Mouse (Mus musculus): ENCODE measurements at regions not wholly inside any gene's neighbourhood (a gene's known extent, or its start where the extent isn't known, plus 50 kb on each side); places are given as distances from the start of the nearest gene placed in this dataset.

DNA sequence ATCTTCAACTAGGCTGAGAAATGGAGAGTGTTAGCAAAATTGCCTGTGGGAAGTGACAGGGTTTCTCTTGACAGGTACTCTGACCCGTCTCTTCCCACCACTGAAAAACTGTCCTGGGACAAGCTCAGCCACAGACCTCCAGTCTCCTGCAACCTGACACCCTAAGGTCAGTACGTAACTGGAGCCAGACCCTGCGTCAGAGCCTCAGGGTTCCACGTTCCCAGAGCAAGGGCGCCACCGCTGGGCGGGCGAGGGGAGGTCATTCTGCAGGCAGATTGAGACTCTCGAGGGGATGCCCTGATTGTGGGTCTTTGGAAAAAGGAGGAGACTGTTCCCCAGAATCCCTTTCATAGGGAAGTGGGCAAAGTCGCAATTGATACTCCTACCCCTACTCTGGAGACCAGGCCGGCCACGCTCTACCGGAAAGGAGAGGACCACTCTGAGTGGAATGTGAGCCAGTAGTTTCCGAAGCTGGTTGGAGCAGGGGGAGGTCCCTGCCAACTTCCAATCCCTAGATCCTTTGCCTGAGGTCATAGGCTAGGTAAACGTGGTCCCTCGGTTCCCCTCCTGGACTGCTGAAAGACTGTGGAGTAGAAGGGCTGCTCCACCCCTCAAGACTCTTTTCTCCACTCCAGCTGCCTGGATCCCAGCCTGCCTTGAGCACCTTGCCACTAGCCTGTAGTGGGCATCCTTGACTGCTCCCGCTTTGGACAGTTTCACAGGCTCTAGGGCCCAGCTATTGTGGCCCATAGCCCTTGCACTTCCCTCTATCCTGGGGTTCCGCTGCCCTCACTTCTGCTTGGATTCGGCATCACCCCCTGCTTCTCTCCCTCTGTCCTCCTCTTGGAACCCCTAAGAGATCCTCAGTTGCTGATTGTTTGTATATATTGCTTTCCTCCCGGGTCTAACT lies 61.0 kb upstream of the Lpcat1 start:
- peak; percentile 57 to 59 for DNase-seq

DNA sequence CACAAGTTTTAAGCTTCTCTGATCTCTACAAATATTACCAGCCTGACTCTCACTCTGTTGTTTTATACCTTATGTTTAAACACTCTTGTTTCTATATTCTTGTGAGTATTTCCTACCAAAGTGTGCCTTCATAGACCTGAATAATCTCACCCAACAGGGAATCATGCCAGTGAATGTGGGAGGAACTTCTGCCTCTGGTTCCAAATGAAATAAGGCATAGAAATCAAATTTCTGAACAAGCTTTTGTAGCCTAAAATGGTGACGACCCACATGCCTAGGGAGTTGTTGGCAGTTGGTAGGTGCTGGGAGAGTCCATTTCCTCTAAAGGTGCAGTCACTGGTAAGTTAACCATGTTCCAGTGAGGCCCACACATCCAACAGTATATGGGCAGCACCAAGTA lies 66.1 kb upstream of the Lpcat1 start:
- no peak for DNase-seq

DNA sequence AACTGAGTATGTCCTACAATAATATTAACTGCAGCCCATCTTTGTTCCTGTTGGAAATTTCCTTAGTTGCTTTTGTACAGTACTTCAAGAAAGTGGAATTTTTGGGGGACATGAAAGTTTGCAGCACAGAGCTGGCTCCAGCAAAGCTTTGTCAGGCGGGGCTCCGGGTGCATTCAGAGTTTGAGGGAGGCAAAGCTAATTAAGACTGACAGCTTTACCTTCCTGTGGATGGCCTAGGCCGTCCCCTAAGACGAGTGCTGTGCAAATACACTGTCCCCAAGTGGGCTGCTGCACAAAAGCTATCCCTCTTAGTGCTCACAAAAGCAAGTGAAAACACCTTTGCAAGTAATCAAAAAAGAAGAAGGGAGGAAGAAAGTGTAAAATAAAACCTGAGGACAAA lies 68.7 kb upstream of the Ndufs6 start:
- DNase-seq: no peak

DNA sequence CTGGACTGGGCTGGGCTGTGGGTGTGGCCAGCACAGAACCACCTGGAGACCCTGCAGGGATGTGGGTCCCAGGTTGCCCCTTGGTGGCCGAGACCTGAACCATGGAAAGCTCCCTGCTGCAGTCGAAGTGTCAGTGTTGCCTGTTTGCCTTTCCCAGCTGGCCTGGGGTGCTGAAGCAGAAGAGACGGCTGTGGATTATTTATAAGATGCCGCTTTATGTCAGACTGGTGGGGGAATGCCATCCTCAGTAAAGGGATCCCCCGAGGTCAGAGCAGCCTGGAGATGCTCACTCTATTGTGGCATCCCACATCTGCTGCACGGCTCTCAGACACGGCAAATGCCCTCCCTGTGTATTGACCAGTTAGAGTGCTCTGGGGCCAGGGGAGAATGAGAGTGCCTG lies 67.5 kb upstream of the Ndufs6 start:
- no peak for DNase-seq

DNA sequence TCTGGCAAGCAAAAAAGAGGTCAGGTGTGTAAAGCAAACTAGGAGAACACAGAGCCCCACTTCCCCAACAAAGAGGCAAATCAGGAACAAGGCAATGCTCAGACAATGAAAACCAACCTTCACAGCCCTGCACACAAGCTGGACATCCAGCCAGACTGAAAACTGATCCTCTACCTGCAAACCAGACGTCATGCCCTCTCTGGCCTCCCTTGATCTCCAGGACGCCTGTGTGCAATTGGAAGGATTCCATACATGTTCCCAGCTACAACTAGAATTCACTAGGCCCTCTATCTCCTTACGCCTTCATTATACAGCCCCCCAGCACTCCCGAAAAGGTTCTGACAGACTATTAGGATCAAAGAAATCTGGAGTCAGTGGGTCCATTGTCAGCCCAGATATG lies 60.7 kb upstream of the Ndufs6 start:
- DNase-seq: no peak

DNA sequence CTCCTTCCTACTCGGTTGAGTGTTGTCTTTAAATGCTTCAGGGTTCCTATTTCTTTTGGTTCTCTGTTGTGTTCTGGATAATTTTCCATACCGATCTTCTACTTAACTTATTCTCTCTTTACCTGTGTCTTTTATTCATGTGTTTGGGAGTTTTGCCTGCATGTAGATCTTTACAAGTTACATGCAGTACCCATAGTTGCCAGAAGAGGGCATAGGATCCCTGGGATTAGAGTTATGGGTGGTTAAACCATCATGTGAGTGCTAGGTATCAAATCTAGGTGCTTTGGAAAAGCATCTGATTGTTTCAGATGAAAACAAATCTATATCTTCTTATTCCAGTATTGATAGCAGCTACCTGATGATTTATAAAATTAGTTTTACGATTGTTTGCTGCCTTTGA lies 55.2 kb upstream of the Ndufs6 start:
- DNase-seq: peak in 1 of 2 experiments; percentile 50
